Mouse (Mus musculus): ENCODE measurements around the gene Tnrc6c. TPM values are rescaled to one million over a fixed set of nuclear protein-coding genes. Genes with fewer than 3 reads are reported as not detected.

Gene Tnrc6c
- total and polyA plus RNA-seq, 3 experiments = 17.7 to 30.3 (median 28.5) TPM

GRCm38 (mm10) chr11:117759267-117759666 lies 105.2 kb downstream of the Tnrc6c start:
- no peak for TF ChIP-seq POLR2A (IDR thresholded peaks at IDR 0.05; ENCODE audit: insufficient read depth, low read depth, low read length)
- TF ChIP-seq EP300 (IDR thresholded peaks at IDR 0.05; ENCODE audit: insufficient read depth, low read depth, low read length) = no peak
- intact Hi-C loops (cut with DNase I) = no loop called here

GRCm38 (mm10) chr11:117760374-117761119 lies 106.5 kb downstream of the Tnrc6c start:
- Histone ChIP-seq H3K9ac (ENCODE audit: low read depth, low read length) (no peak overlapping the region), H3K4me1 (ENCODE audit: control insufficient read depth, insufficient read depth, low read length) (no peaks in the 10 kb centered on the region), H3K79me2 (replicated peaks; ENCODE audit: control insufficient read depth, insufficient read depth, low read length) (no peaks in the 10 kb centered on the region), H3K27ac (no peak overlapping the region), H3K27me3 (ENCODE audit: control insufficient read depth, insufficient read depth, low read length) (no peaks in the 10 kb centered on the region), H3K36me3 (ENCODE audit: control insufficient read depth, insufficient read depth, low read length) (no peaks in the 10 kb centered on the region), H3K4me3 (no peak overlapping the region)
- TF ChIP-seq POLR2A (IDR thresholded peaks at IDR 0.05; ENCODE audit: insufficient read depth, low read depth, low read length) = no peak
- TF ChIP-seq CTCF (IDR thresholded peaks at IDR 0.05) = no peak
- no peak for TF ChIP-seq EP300 (IDR thresholded peaks at IDR 0.05; ENCODE audit: insufficient read depth, low read depth, low read length)
- no peak for DNase-seq
- WGBS = 85% methylated on average over 26 of the region's 26 CpGs
- intact Hi-C loops (cut with DNase I) = no loop called here

More at GRCm38 (mm10) chr11:117759267-117759666, 105.2 kb downstream of the Tnrc6c start:
- Histone ChIP-seq H3K27ac (no peak overlapping the region), H3K36me3 (ENCODE audit: control insufficient read depth, insufficient read depth, low read length) (no peaks in the 10 kb centered on the region), H3K9ac (ENCODE audit: low read depth, low read length) (no peak overlapping the region), H3K4me3 (no peak overlapping the region), H3K4me1 (ENCODE audit: control insufficient read depth, insufficient read depth, low read length) (no peaks in the 10 kb centered on the region), H3K79me2 (replicated peaks; ENCODE audit: control insufficient read depth, insufficient read depth, low read length) (no peaks in the 10 kb centered on the region), H3K27me3 (ENCODE audit: control insufficient read depth, insufficient read depth, low read length) (no peaks in the 10 kb centered on the region)
- 93% methylated on average over 10 of the region's 10 CpGs for WGBS
- no peak for DNase-seq

- DNase-seq = no peak
- Histone ChIP-seq H3K36me3 (ENCODE audit: control insufficient read depth, insufficient read depth, low read length) (no peaks in the 10 kb centered on the region), H3K4me1 (ENCODE audit: control insufficient read depth, insufficient read depth, low read length) (no peaks in the 10 kb centered on the region), H3K27ac (no peak overlapping the region; the same call in 1 of the 2 replicates), H3K27me3 (ENCODE audit: control insufficient read depth, insufficient read depth, low read length) (no peaks in the 10 kb centered on the region), H3K4me3 (no peak overlapping the region), H3K9ac (ENCODE audit: low read depth, low read length) (no peak overlapping the region), H3K79me2 (replicated peaks; ENCODE audit: control insufficient read depth, insufficient read depth, low read length) (no peaks in the 10 kb centered on the region)
- no peak for TF ChIP-seq CTCF (IDR thresholded peaks at IDR 0.05)
- no peak for TF ChIP-seq EP300 (IDR thresholded peaks at IDR 0.05; ENCODE audit: insufficient read depth, low read depth, low read length)
- TF ChIP-seq POLR2A (IDR thresholded peaks at IDR 0.05; ENCODE audit: insufficient read depth, low read depth, low read length) = no peak
- intact Hi-C loops (cut with DNase I) = no loop called here
- 87% methylated on average over 13 of the region's 13 CpGs for WGBS
Observed at GRCm38 (mm10) chr11:117761801-117762200, 107.7 kb downstream of the Tnrc6c start.

- Histone ChIP-seq H3K9ac (ENCODE audit: low read depth, low read length) (no peak overlapping the region), H3K27ac (no peak overlapping the region; the same call in 1 of the 2 replicates), H3K4me1 (ENCODE audit: control insufficient read depth, insufficient read depth, low read length) (no peaks in the 10 kb centered on the region), H3K27me3 (ENCODE audit: control insufficient read depth, insufficient read depth, low read length) (no peaks in the 10 kb centered on the region), H3K79me2 (replicated peaks; ENCODE audit: control insufficient read depth, insufficient read depth, low read length) (no peaks in the 10 kb centered on the region), H3K36me3 (ENCODE audit: control insufficient read depth, insufficient read depth, low read length) (no peaks in the 10 kb centered on the region), H3K4me3 (no peak overlapping the region)
- peak; percentile 51 to 73 for DNase-seq
- intact Hi-C loops (cut with DNase I) = no loop called here
- no peak for TF ChIP-seq POLR2A (IDR thresholded peaks at IDR 0.05; ENCODE audit: insufficient read depth, low read depth, low read length)
- TF ChIP-seq EP300 (IDR thresholded peaks at IDR 0.05; ENCODE audit: insufficient read depth, low read depth, low read length) = peak; percentile 92
- 60% methylated on average over 12 of the region's 12 CpGs for WGBS
Observed at GRCm38 (mm10) chr11:117762246-117762645, 108.2 kb downstream of the Tnrc6c start.

GRCm38 (mm10) chr11:117764319-117764718 lies 110.2 kb downstream of the Tnrc6c start:
- Histone ChIP-seq H3K79me2 (replicated peaks; ENCODE audit: control insufficient read depth, insufficient read depth, low read length) (no peaks in the 10 kb centered on the region), H3K36me3 (ENCODE audit: control insufficient read depth, insufficient read depth, low read length) (no peaks in the 10 kb centered on the region)

GRCm38 (mm10) chr11:117765361-117765760 lies 111.3 kb downstream of the Tnrc6c start:
- TF ChIP-seq EP300 (IDR thresholded peaks at IDR 0.05; ENCODE audit: insufficient read depth, low read depth, low read length) = no peak
- no peak for TF ChIP-seq POLR2A (IDR thresholded peaks at IDR 0.05; ENCODE audit: insufficient read depth, low read depth, low read length)
- TF ChIP-seq CTCF (IDR thresholded peaks at IDR 0.05) = no peak
- no peak for DNase-seq

More at GRCm38 (mm10) chr11:117764319-117764718, 110.2 kb downstream of the Tnrc6c start:
- Histone ChIP-seq H3K27ac (no peak overlapping the region), H3K4me3 (no peak overlapping the region), H3K9ac (ENCODE audit: low read depth, low read length) (no peak overlapping the region), H3K27me3 (ENCODE audit: control insufficient read depth, insufficient read depth, low read length) (no peaks in the 10 kb centered on the region), H3K4me1 (ENCODE audit: control insufficient read depth, insufficient read depth, low read length) (no peaks in the 10 kb centered on the region)
- no peak for TF ChIP-seq CTCF (IDR thresholded peaks at IDR 0.05)
- no peak for TF ChIP-seq EP300 (IDR thresholded peaks at IDR 0.05; ENCODE audit: insufficient read depth, low read depth, low read length)
- TF ChIP-seq POLR2A (IDR thresholded peaks at IDR 0.05; ENCODE audit: insufficient read depth, low read depth, low read length) = no peak
- DNase-seq = no peak
- intact Hi-C loops (cut with DNase I) = no loop called here
- 69% methylated on average over 9 of the region's 9 CpGs for WGBS

More at GRCm38 (mm10) chr11:117765361-117765760, 111.3 kb downstream of the Tnrc6c start:
- intact Hi-C loops (cut with DNase I) = no loop called here
- Histone ChIP-seq H3K4me3 (no peak overlapping the region), H3K36me3 (ENCODE audit: control insufficient read depth, insufficient read depth, low read length) (no peaks in the 10 kb centered on the region), H3K4me1 (ENCODE audit: control insufficient read depth, insufficient read depth, low read length) (no peaks in the 10 kb centered on the region), H3K9ac (ENCODE audit: low read depth, low read length) (no peak overlapping the region), H3K27ac (no peak overlapping the region), H3K79me2 (replicated peaks; ENCODE audit: control insufficient read depth, insufficient read depth, low read length) (no peaks in the 10 kb centered on the region), H3K27me3 (ENCODE audit: control insufficient read depth, insufficient read depth, low read length) (no peaks in the 10 kb centered on the region)
- WGBS = 87% methylated on average over 5 of the region's 5 CpGs

All from heart, adult 2 months (tissue).